Mouse (Mus musculus) bone marrow, adult 2 months (tissue): ENCODE results near the gene Zfp113.

ENCODE experiments used
- CTCF ChIP-seq: fragments of 200-500 bp; IDR thresholded peaks from 2 replicates; pipeline ENCODE4 v1.5.1; 2011; ENCODE audit warnings: low read length, control low read depth; ENCODE audit not compliant: control insufficient read depth, insufficient read depth
- POLR2A ChIP-seq: fragments of 200-500 bp; IDR thresholded peaks from 2 replicates; pipeline ENCODE4 v1.6.1; 2011; ENCODE audit warnings: low read depth, mild to moderate bottlenecking, control low read depth, low read length, borderline replicate concordance; ENCODE audit not compliant: control insufficient read depth

DNA sequence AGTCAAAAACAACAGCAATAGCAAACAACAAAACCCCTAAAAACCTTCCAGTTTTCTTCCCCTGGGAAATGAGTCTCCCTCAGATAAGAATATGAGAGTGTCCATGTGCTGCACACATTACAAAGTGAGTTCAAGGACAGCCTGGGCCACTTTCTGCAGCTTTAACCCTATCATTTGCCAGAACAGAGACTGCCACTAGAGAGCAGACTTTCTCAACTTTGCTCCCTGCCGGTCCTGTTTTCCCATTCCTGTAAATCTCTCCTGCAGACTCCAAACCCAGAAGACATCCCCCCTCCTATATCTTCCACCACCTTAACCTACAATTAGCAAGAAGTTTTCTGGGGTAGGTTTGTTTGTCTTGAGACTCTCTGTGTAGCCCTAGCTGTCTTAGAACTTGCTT, 44.0 kb upstream of the Zfp113 start:
- TF ChIP-seq POLR2A, result no peak
- no peak for TF ChIP-seq CTCF
